Mouse (Mus musculus) testis, adult 2 months (tissue): ENCODE data around the gene Cnot3.

Source experiments
- CTCF ChIP-seq: fragments of 200-500 bp; IDR thresholded peaks from 2 replicates; pipeline ENCODE4 v1.5.1; 2012; ENCODE audit warnings: low read depth, mild to moderate bottlenecking, inconsistent platforms, low read length, moderate library complexity; ENCODE audit not compliant: control insufficient read depth, insufficient read depth, insufficient replicate concordance
- POLR2A ChIP-seq: fragments of 200-500 bp; IDR thresholded peaks from 2 replicates; pipeline ENCODE4 v1.6.1; 2012; ENCODE audit warnings: low read depth, mild to moderate bottlenecking, inconsistent platforms, low read length, moderate library complexity; ENCODE audit not compliant: control insufficient read depth

DNA sequence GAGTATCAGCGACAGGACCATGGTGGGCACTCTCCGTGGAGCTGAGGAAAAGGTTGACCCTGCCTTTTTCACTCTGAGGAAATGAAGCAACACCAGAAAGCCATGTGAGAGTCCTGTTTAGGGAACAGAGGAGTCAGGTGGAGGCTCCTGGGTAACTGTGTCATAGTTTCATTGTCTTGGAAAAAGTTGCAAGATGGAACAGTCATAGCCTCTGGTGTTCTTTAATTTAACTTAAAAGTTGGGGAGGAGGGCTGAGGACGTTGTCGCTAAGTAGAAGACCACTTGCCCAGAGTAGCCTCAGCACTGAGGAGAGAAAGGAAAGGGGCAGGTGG is 29.0 kb upstream of the Cnot3 start, which contains the start of gene Oscar:
- no peak for TF ChIP-seq CTCF
- TF ChIP-seq POLR2A = no peak
